Mouse (Mus musculus) small intestine, adult 2 months (tissue): ENCODE results near the gene Dtx1.

Source experiments
- CTCF ChIP-seq: fragments of 200-500 bp; IDR thresholded peaks from 2 replicates; pipeline ENCODE4 v1.5.1; 2012; ENCODE audit warnings: low read depth, mild to moderate bottlenecking, control low read depth, inconsistent platforms, low read length, moderate library complexity, mixed read lengths; ENCODE audit not compliant: insufficient replicate concordance, insufficient read length; ENCODE audit errors: extremely low read depth
- POLR2A ChIP-seq: fragments of 200-500 bp; IDR thresholded peaks from 2 replicates; pipeline ENCODE4 v1.6.1; 2012; ENCODE audit warnings: low read depth, mild to moderate bottlenecking, control low read depth, inconsistent platforms, low read length, moderate library complexity

DNA sequence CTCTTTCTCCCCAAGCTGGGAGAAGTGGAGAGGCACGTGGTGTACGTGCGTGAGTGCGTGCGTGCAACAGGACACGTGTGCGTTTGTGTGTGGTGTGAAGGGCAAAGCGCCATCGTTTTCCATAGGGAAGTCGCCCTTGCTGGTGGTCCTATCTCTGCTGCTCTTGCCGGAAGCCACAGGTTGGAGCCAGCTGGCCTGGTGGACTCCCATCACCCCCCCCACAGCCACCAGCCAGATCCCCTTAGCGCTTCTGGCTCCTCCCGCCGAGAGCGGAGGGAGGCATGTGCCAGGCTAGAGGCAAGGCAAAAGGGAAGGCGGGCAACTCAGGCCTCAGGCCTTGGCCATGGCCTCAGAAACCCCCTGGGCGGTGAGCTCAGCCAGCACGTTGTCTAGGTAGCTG, 30.8 kb downstream of the Dtx1 start:
- TF ChIP-seq CTCF (no peak), POLR2A (no peak)
